Mouse (Mus musculus): Measurements from ENCODE around the gene Lgals3bp.
A peak's percentile ranks its signal among the peaks of the same experiment; 100 is the strongest.

DNA sequence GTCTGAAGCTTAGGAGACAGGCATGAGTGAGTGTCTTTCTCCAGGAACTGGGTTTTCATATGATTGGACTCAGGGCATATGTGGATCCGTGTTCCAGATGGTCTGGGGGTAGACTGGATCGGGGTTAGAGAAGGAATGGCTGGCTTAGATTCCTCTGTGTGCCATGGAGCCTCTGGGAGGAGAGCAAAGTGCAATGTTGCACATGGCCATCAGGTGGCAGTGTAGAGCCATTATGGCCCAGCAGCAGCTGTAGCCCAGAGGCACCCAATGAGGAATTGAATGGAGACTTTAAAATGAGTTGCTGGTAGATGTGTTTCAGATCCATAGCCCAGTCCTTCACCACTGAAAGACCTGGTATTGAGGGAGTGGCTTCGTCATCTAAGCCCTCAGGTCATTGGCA lies 44.0 kb upstream of the Lgals3bp start:
- TF ChIP-seq MEF2A (IDR thresholded peaks at IDR 0.05; ENCODE audit: borderline replicate concordance, low read depth, low read length) (peak; percentile 33; the same call in 1 of the 2 replicates), UBTF (IDR thresholded peaks at IDR 0.05; ENCODE audit: low read depth, low read length) (no peak), ELF1 (IDR thresholded peaks at IDR 0.05; ENCODE audit: low read depth, low read length) (no peak; the same call in 1 of the 2 replicates), CTCF (conservative IDR thresholded peaks at IDR 0.05 in 1 of 2, IDR thresholded peaks at IDR 0.05 in 1 of 2; ENCODE audit: low read depth in 2 of 2, low read length in 2 of 2) (peak; percentile 99), MXI1 (IDR thresholded peaks at IDR 0.05; ENCODE audit: low read depth, low read length) (no peak), TCF12 (IDR thresholded peaks at IDR 0.05; ENCODE audit: low read depth, low read length) (peak; percentile 25; the same call in 1 of the 2 replicates), CHD2 (IDR thresholded peaks at IDR 0.05; ENCODE audit: low read length) (no peak), MAFK (IDR thresholded peaks at IDR 0.05; ENCODE audit: insufficient replicate concordance, low read length) (no peak), ZNF384 (IDR thresholded peaks at IDR 0.05; ENCODE audit: low read depth, low read length) (no peak)

Data from CH12.LX (cell line).